Mouse (Mus musculus): Measurements from ENCODE around the gene Cfap43. TPM values are rescaled to one million over a fixed set of nuclear protein-coding genes. Genes with fewer than 3 reads are reported as not detected.
A peak's percentile ranks its signal among the peaks of the same experiment; 100 is the strongest.

Gene Cfap43
- polyA plus RNA-seq, 1 experiment from 2014 or later = not detected

GRCm38 (mm10) chr19:47908961-47909371, 10.1 kb downstream of the Cfap43 start:
- 30% methylated on average over 6 of the region's 6 CpGs for WGBS (ENCODE audit: insufficient replicate concordance)
- peak overlapping the region; percentile 12 for H3K4me2 ChIP-seq (ENCODE audit: low read depth, low read length)
- no peak overlapping the region for H3K27ac ChIP-seq (ENCODE audit: low read length)
- no peaks in the 10 kb centered on the region for H3K36me3 ChIP-seq (ENCODE audit: control insufficient read depth, insufficient read depth)
- H3K9ac ChIP-seq (ENCODE audit: low read depth, low read length) = no peak overlapping the region
- H3K4me3 ChIP-seq (ENCODE audit: low read depth, low read length) = no peak overlapping the region
- no peaks in the 10 kb centered on the region for H3K9me3 ChIP-seq (replicated peaks; ENCODE audit: control insufficient read depth, low read length)
- no peaks in the 10 kb centered on the region for H3K27me3 ChIP-seq (ENCODE audit: control insufficient read depth, insufficient read depth, low read depth, low read length)
- no peak for ATAC-seq (ENCODE audit: low read depth)
- H3K4me1 ChIP-seq (ENCODE audit: control insufficient read depth, low read depth, low read length) = peaks cover 35% of the 10 kb centered on the region

DNA sequence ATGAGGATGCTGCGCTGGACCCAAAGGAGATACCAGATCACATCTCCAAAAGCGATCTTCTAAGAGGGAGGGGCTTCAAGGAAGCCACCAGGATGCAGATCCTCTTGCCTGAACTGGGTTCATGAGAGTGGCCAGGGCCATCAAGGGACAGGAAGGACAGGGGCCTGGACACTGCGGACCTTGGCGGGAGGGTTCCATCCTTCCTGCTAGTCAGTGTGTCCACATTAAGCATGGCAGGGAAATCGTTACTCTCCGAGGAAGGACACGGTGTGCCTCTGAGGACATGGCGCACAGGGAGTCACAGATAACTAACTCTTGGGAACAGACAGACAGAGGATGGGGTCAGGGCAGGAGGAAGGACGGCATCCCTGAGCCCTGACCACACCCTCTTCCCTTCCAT, 11.5 kb downstream of the Cfap43 start:
- Histone ChIP-seq H3K4me3 (ENCODE audit: low read depth, low read length) (no peak overlapping the region), H3K4me1 (ENCODE audit: control insufficient read depth, low read depth, low read length) (peaks cover 35% of the 10 kb centered on the region), H3K36me3 (ENCODE audit: control insufficient read depth, insufficient read depth) (no peaks in the 10 kb centered on the region), H3K9me3 (replicated peaks; ENCODE audit: control insufficient read depth, low read length) (no peaks in the 10 kb centered on the region), H3K27me3 (ENCODE audit: control insufficient read depth, insufficient read depth, low read depth, low read length) (no peaks in the 10 kb centered on the region), H3K9ac (ENCODE audit: low read depth, low read length) (no peak overlapping the region), H3K4me2 (ENCODE audit: low read depth, low read length) (no peak overlapping the region), H3K27ac (ENCODE audit: low read length) (no peak overlapping the region)
- 72% methylated on average over 9 of the region's 9 CpGs for WGBS (ENCODE audit: insufficient replicate concordance)
- ATAC-seq (ENCODE audit: low read depth) = no peak

DNA sequence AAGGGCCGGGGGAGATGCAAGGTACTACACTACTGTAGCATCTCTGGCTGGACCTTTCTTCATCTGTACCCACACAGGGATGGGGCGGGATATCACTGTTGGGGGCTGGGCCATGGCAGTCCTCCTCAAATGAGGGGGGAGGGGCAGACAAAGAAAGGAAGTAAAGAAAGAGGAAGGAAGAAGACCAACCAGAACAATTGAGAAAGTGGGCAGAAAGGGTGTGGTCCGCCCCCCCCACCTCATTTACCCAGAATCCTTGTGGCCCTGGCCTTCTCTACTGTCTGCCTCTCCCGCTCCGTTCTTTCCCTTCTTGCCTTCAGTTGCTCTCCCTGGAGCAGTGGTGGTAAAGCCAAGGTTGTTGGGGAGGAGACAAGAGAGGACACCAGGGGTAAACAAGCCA, 13.5 kb downstream of the Cfap43 start:
- H3K27ac ChIP-seq (ENCODE audit: low read length) = no peak overlapping the region
- WGBS (ENCODE audit: insufficient replicate concordance) = 60% methylated on average over 5 of the region's 5 CpGs
- ATAC-seq (ENCODE audit: low read depth) = no peak; the same call in 1 of the 2 replicates
- H3K9me3 ChIP-seq (replicated peaks; ENCODE audit: control insufficient read depth, low read length) = no peaks in the 10 kb centered on the region
- no peaks in the 10 kb centered on the region for H3K36me3 ChIP-seq (ENCODE audit: control insufficient read depth, insufficient read depth)
- H3K4me2 ChIP-seq (ENCODE audit: low read depth, low read length) = no peak overlapping the region
- H3K27me3 ChIP-seq (ENCODE audit: control insufficient read depth, insufficient read depth, low read depth, low read length) = no peaks in the 10 kb centered on the region
- H3K4me1 ChIP-seq (ENCODE audit: control insufficient read depth, low read depth, low read length) = peaks cover 31% of the 10 kb centered on the region
- H3K4me3 ChIP-seq (ENCODE audit: low read depth, low read length) = no peak overlapping the region
- H3K9ac ChIP-seq (ENCODE audit: low read depth, low read length) = no peak overlapping the region

GRCm38 (mm10) chr19:47905081-47905480, 14.0 kb downstream of the Cfap43 start:
- Histone ChIP-seq H3K27ac (ENCODE audit: low read length) (no peak overlapping the region), H3K4me2 (ENCODE audit: low read depth, low read length) (no peak overlapping the region), H3K9me3 (replicated peaks; ENCODE audit: control insufficient read depth, low read length) (no peaks in the 10 kb centered on the region), H3K4me3 (ENCODE audit: low read depth, low read length) (no peak overlapping the region), H3K4me1 (ENCODE audit: control insufficient read depth, low read depth, low read length) (peaks cover 30% of the 10 kb centered on the region), H3K36me3 (ENCODE audit: control insufficient read depth, insufficient read depth) (no peaks in the 10 kb centered on the region), H3K9ac (ENCODE audit: low read depth, low read length) (no peak overlapping the region), H3K27me3 (ENCODE audit: control insufficient read depth, insufficient read depth, low read depth, low read length) (no peaks in the 10 kb centered on the region)
- no peak for ATAC-seq (ENCODE audit: low read depth)
- 52% methylated on average over 4 of the region's 4 CpGs for WGBS (ENCODE audit: insufficient replicate concordance)

DNA sequence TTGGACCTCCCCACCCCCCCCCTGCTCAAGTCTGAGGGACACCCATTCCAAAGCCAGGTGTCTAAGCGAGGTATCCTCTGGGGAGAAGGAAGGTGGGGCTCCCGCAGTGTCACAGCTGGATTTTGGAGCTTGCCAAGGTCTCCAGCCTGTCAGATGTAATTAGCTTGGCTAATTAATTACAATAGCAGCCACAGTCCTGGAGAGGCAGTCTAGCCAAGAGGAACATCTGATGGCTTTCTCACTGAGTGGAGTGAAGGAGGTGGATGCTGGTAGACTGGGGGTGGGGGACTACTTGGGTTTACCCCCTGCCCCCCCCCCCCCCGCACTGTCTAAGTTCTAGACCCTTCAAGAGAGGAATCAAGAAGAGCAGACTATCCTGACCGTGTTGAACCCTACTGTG, 15.4 kb downstream of the Cfap43 start:
- no peaks in the 10 kb centered on the region for H3K36me3 ChIP-seq (ENCODE audit: control insufficient read depth, insufficient read depth)
- peaks cover 31% of the 10 kb centered on the region for H3K4me1 ChIP-seq (ENCODE audit: control insufficient read depth, low read depth, low read length)
- ATAC-seq (ENCODE audit: low read depth) = no peak
- no peak overlapping the region for H3K27ac ChIP-seq (ENCODE audit: low read length)
- 62% methylated on average over 4 of the region's 4 CpGs for WGBS (ENCODE audit: insufficient replicate concordance)
- no peaks in the 10 kb centered on the region for H3K27me3 ChIP-seq (ENCODE audit: control insufficient read depth, insufficient read depth, low read depth, low read length)
- no peak overlapping the region for H3K9ac ChIP-seq (ENCODE audit: low read depth, low read length)
- H3K9me3 ChIP-seq (replicated peaks; ENCODE audit: control insufficient read depth, low read length) = no peaks in the 10 kb centered on the region
- H3K4me3 ChIP-seq (ENCODE audit: low read depth, low read length) = no peak overlapping the region
- H3K4me2 ChIP-seq (ENCODE audit: low read depth, low read length) = no peak overlapping the region

DNA sequence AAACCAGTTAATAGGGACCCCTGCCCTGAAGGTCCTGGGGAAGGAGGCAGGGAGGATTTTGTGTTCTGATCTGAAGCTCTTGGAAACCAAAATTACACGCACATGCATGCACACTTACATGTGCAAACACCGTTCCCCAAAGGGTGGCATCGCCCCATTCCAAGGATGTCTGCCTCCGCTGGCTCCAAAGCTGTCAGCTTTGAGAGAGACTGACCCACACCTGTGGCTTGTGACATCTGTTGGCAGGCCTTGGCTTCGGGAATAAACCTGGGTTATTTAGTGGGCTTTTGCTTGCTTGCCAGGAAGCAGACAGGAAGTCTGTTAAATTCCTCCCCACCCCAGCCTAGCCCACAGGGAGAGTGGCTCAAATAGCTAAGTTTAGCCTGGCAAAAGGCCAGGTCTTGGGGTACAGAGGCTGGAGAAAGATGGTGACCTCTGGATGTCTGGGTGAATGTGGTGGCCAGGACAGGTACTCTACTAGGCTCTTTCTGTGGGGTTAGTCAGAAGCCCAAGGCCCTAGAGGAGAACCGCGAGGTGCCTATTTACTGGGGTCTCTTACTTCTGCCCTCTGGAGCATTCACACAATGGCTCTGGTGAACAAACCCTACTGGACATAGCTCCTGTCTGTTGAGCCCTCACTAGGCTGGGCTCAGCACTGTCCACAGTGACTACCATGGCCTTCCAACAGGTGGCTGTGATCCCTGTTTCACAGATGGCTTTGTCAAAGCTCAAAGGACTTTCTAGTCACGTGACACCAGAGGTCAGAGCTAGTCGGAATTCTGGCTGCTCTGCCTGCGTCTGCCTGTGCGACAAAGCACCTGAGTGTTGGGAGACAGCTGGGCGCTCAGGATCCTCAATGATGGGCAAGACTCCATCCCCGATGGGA, 16.5 kb downstream of the Cfap43 start:
- Histone ChIP-seq H3K9me3 (replicated peaks; ENCODE audit: control insufficient read depth, low read length) (no peaks in the 10 kb centered on the region), H3K9ac (ENCODE audit: low read depth, low read length) (no peak overlapping the region), H3K4me3 (ENCODE audit: low read depth, low read length) (no peak overlapping the region), H3K36me3 (ENCODE audit: control insufficient read depth, insufficient read depth) (no peaks in the 10 kb centered on the region), H3K27me3 (ENCODE audit: control insufficient read depth, insufficient read depth, low read depth, low read length) (no peaks in the 10 kb centered on the region), H3K4me1 (ENCODE audit: control insufficient read depth, low read depth, low read length) (peaks cover 32% of the 10 kb centered on the region), H3K27ac (ENCODE audit: low read length) (no peak overlapping the region), H3K4me2 (ENCODE audit: low read depth, low read length) (no peak overlapping the region)
- 62% methylated on average over 13 of the region's 13 CpGs for WGBS (ENCODE audit: insufficient replicate concordance)
- no peak for ATAC-seq (ENCODE audit: low read depth)

- WGBS (ENCODE audit: insufficient replicate concordance) = 70% methylated on average over 10 of the region's 10 CpGs
- Histone ChIP-seq H3K36me3 (ENCODE audit: control insufficient read depth, insufficient read depth) (peaks cover 2% of the 10 kb centered on the region), H3K27ac (ENCODE audit: low read length) (no peak overlapping the region), H3K4me3 (ENCODE audit: low read depth, low read length) (no peak overlapping the region), H3K4me1 (ENCODE audit: control insufficient read depth, low read depth, low read length) (peaks cover 26% of the 10 kb centered on the region), H3K27me3 (ENCODE audit: control insufficient read depth, insufficient read depth, low read depth, low read length) (no peaks in the 10 kb centered on the region), H3K4me2 (ENCODE audit: low read depth, low read length) (no peak overlapping the region), H3K9me3 (replicated peaks; ENCODE audit: control insufficient read depth, low read length) (no peaks in the 10 kb centered on the region), H3K9ac (ENCODE audit: low read depth, low read length) (no peak overlapping the region)
- no peak for ATAC-seq (ENCODE audit: low read depth)
Measured at GRCm38 (mm10) chr19:47900558-47900957, 18.5 kb downstream of the Cfap43 start.

- Histone ChIP-seq H3K9me3 (replicated peaks; ENCODE audit: control insufficient read depth, low read length) (no peaks in the 10 kb centered on the region), H3K4me2 (ENCODE audit: low read depth, low read length) (no peak overlapping the region), H3K36me3 (ENCODE audit: control insufficient read depth, insufficient read depth) (peaks cover 3% of the 10 kb centered on the region), H3K27me3 (ENCODE audit: control insufficient read depth, insufficient read depth, low read depth, low read length) (no peaks in the 10 kb centered on the region), H3K4me3 (ENCODE audit: low read depth, low read length) (no peak overlapping the region), H3K27ac (ENCODE audit: low read length) (no peak overlapping the region), H3K4me1 (ENCODE audit: control insufficient read depth, low read depth, low read length) (peaks cover 25% of the 10 kb centered on the region), H3K9ac (ENCODE audit: low read depth, low read length) (no peak overlapping the region)
- WGBS (ENCODE audit: insufficient replicate concordance) = 36% methylated on average over 6 of the region's 6 CpGs
- ATAC-seq (ENCODE audit: low read depth) = no peak
Measured at GRCm38 (mm10) chr19:47900012-47900411, 19.1 kb downstream of the Cfap43 start.

DNA sequence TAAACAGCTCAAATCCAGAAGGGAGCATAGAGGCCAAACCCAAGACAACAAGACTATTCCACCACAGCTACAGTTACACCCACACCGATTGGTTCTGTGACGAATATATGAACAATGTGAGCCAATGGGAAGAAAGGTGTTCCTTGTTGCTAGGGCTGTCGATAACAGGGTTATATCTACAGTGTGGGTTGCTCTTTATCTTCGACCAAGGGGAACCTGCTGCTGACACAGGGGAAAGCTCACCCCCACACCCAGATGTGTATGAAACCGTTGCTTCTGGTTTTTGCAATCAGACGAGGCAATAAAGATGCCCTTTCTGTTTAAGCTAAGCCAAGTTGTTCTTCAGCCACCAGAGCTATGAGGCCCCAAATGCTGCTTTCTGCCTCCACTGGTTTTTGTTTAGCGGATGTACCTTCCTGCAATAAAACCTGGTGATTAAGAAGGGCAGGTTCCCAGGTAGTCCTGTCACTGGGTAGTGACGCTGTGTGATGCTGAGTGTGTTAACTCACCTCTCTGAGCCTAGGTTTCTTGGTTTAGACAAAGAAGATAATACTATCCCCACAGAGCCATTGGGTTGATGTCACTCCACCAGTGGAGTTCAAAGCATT, 20.5 kb downstream of the Cfap43 start:
- ATAC-seq (ENCODE audit: low read depth) = peak; percentile 84
- Histone ChIP-seq H3K4me3 (ENCODE audit: low read depth, low read length) (no peak overlapping the region), H3K27ac (ENCODE audit: low read length) (no peak overlapping the region), H3K9ac (ENCODE audit: low read depth, low read length) (no peak overlapping the region), H3K4me2 (ENCODE audit: low read depth, low read length) (peak overlapping the region; percentile 33; the same call in 1 of the 2 replicates), H3K36me3 (ENCODE audit: control insufficient read depth, insufficient read depth) (peaks cover 3% of the 10 kb centered on the region), H3K27me3 (ENCODE audit: control insufficient read depth, insufficient read depth, low read depth, low read length) (no peaks in the 10 kb centered on the region), H3K9me3 (replicated peaks; ENCODE audit: control insufficient read depth, low read length) (no peaks in the 10 kb centered on the region), H3K4me1 (ENCODE audit: control insufficient read depth, low read depth, low read length) (peaks cover 24% of the 10 kb centered on the region)
- 33% methylated on average over 8 of the region's 8 CpGs for WGBS (ENCODE audit: insufficient replicate concordance)

Data from liver, embryonic 16.5 days (tissue).